Mouse (Mus musculus) neutrophil, adult 59 days (primary cell): Measurements from ENCODE around the gene Ccser2. TPM values are rescaled to one million over a fixed set of nuclear protein-coding genes. Genes with fewer than 3 reads are reported as not detected.

Experiments
- total RNA-seq, 2 experiments: library from RNA; stranded (reverse); gene quantifications; 1 replicate in 1 of 2; 2 replicates in 1 of 2; pipeline ENCODE4 v1.2.4; 2023

Gene Ccser2
- total RNA-seq, result 10 to 100 TPM; 10.7 to 11.9 TPM

DNA sequence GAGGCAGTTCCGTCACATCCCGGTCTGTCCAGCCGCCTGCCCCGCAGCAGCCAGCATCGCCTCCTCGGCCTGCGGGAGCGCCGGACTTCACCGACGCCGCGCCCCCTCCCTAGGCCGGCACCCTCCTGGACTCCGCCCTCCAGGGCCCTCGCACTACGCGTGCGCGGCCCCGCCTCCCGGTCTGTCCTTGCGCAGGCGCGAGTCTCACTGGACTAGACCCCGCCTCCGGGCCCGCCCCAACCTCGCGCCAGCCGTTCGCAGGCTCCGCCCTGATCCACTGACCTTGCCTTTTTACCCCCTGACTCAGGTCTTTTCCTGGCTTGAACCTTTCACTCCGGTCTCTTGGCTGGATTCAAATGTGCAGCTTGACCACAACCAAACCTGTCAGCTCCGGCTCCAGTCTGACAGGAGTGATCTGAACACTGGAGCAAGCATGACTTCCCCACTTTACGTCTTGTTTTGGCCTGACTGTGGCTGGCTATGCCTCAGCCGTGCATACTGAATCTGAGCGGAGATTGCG lies at the start of gene Ccser2:
Ccser2 (minus strand) TSS at position 150 of the 520 bp plus-strand sequence.

Other genes starting within 250 kb of the Ccser2 start
- not detected for gene Rgr, start 80.2 kb upstream of the Ccser2 start, total RNA-seq
- not detected for gene Lrit1, start 86.1 kb upstream of the Ccser2 start, total RNA-seq
- not detected for gene Lrit2, start 99.2 kb upstream of the Ccser2 start, total RNA-seq
- not detected for gene Cdhr1, start 129.6 kb upstream of the Ccser2 start, total RNA-seq
- gene 2610528A11Rik, start 145.2 kb upstream of the Ccser2 start, total RNA-seq, result not detected
- 100 to 1,000 TPM; 103 to 108 TPM for gene Ghitm, start 166.5 kb upstream of the Ccser2 start, total RNA-seq